Mouse (Mus musculus): ENCODE data around the gene Lrmda.

DNA sequence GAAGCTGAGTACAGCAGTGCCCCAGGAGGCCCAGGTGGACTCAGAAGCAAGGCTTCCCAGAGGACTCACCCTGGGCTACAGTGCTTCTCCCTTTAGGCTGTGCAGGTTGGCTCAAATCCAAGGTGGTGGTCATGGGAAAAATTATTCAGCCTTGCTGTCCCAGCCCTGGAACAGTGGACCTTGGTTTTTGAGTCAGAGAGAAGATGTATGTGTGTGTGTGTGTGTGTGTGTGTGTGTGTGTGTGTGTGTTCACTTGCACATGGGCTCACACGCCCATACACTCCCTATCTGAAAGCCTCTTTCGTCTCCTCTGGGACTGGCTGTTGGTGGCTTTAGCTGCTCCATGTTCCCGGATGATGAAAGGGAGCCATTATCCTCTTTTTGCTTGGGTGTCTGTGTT is 16.4 kb downstream of the Lrmda start:
- no peak for TF ChIP-seq CTCF (conservative IDR thresholded peaks at IDR 0.05; ENCODE audit: low read length)
- TF ChIP-seq POU5F1 (IDR thresholded peaks at IDR 0.05; ENCODE audit: borderline replicate concordance, low read length), result no peak
- no peak for TF ChIP-seq NANOG (IDR thresholded peaks at IDR 0.05; ENCODE audit: borderline replicate concordance, low read length)
